Mouse (Mus musculus): ENCODE results near the gene Lrch3.

GRCm38 (mm10) chr16:32902051-32902428 is 11.9 kb upstream of the Lrch3 start:
- TF ChIP-seq CTCF (IDR thresholded peaks at IDR 0.05; ENCODE audit: low read depth, low read length) (no peak), EP300 (IDR thresholded peaks at IDR 0.05; ENCODE audit: insufficient read depth, low read depth, low read length) (no peak)
